Mouse (Mus musculus) brown adipose tissue, adult 24 weeks (tissue): ENCODE measurements around the gene Scd4. TPM values are rescaled to one million over a fixed set of nuclear protein-coding genes. Genes with fewer than 3 reads are reported as not detected.
"Not testable (repeated sequence)": the region's sequence is repeated elsewhere in the genome, so short reads cannot be mapped to it uniquely, and the experiment has no call there.

ENCODE experiments used
- H3K27ac ChIP-seq: fragments of 200-500 bp; replicated peaks from 2 replicates; pipeline ENCODE4 v1.5.1; 2012; ENCODE audit warnings: low read depth, mild to moderate bottlenecking, low read length
- H3K4me1 ChIP-seq: fragments of 200-500 bp; 2 replicates; pipeline ENCODE4 v1.6.1; 2012; ENCODE audit warnings: low read length, mixed read lengths; ENCODE audit not compliant: control insufficient read depth, insufficient read depth, insufficient read length
- H3K4me3 ChIP-seq: fragments of 200-500 bp; 2 replicates; pipeline ENCODE4 v1.5.1; 2012; ENCODE audit warnings: low read depth, mild to moderate bottlenecking, low read length, moderate library complexity; ENCODE audit not compliant: insufficient read depth
- polyA plus RNA-seq: library from polyadenylated mRNA; stranded (reverse); fragments of >200 nt; gene quantifications from 2 replicates; pipeline ENCODE4 v1.2.4, GENCODE M21; 2012; ENCODE audit not compliant: missing spikeins, insufficient read depth, insufficient read length

The Scd4 gene
- polyA plus RNA-seq, 1 experiment: 2.5 TPM

GRCm38 (mm10) chr19:44320316-44320715 lies 12.6 kb upstream of the Scd4 start:
- Histone ChIP-seq H3K4me3 (no peak overlapping the region), H3K27ac (no peak overlapping the region), H3K4me1 (no peaks in the 10 kb centered on the region)

GRCm38 (mm10) chr19:44321201-44321600 lies 11.7 kb upstream of the Scd4 start:
- Histone ChIP-seq H3K27ac (no peak overlapping the region), H3K4me3 (no peak overlapping the region), H3K4me1 (no peaks in the 10 kb centered on the region)

GRCm38 (mm10) chr19:44321631-44322030 lies 11.3 kb upstream of the Scd4 start:
- Histone ChIP-seq H3K4me1 (no peaks in the 10 kb centered on the region), H3K4me3 (no peak overlapping the region), H3K27ac (no peak overlapping the region)

- H3K27ac ChIP-seq: no peak overlapping the region
Measured at GRCm38 (mm10) chr19:44329566-44329965, 3.3 kb upstream of the Scd4 start.

GRCm38 (mm10) chr19:44331128-44331527 lies 1.8 kb upstream of the Scd4 start:
- not testable (repeated sequence) for H3K27ac ChIP-seq, H3K4me1 ChIP-seq, H3K4me3 ChIP-seq

More at GRCm38 (mm10) chr19:44329566-44329965, 3.3 kb upstream of the Scd4 start:
- Histone ChIP-seq H3K4me3 (no peak overlapping the region), H3K4me1 (no peaks in the 10 kb centered on the region)

GRCm38 (mm10) chr19:44331911-44332310 lies 981 bp upstream of the Scd4 start:
- Histone ChIP-seq H3K4me1 (no peaks in the 10 kb centered on the region), H3K27ac (no peak overlapping the region)

GRCm38 (mm10) chr19:44332326-44332725 lies 566 bp upstream of the Scd4 start:
- H3K4me3 ChIP-seq: no peak overlapping the region
- no peaks in the 10 kb centered on the region for H3K4me1 ChIP-seq
- no peak overlapping the region for H3K27ac ChIP-seq

More at GRCm38 (mm10) chr19:44331911-44332310, 981 bp upstream of the Scd4 start:
- H3K4me3 ChIP-seq: no peak overlapping the region

GRCm38 (mm10) chr19:44333991-44334390 lies 1.1 kb downstream of the Scd4 start:
- Histone ChIP-seq H3K4me3 (no peak overlapping the region), H3K27ac (no peak overlapping the region)

GRCm38 (mm10) chr19:44335876-44336662 lies 3.2 kb downstream of the Scd4 start:
- Histone ChIP-seq H3K27ac (no peak overlapping the region), H3K4me3 (no peak overlapping the region), H3K4me1 (no peaks in the 10 kb centered on the region)

More at GRCm38 (mm10) chr19:44333991-44334390, 1.1 kb downstream of the Scd4 start:
- no peaks in the 10 kb centered on the region for H3K4me1 ChIP-seq

GRCm38 (mm10) chr19:44349689-44350088 lies 16.8 kb downstream of the Scd4 start:
- no peak overlapping the region for H3K27ac ChIP-seq
- H3K4me3 ChIP-seq: no peak overlapping the region
- H3K4me1 ChIP-seq: no peaks in the 10 kb centered on the region

GRCm38 (mm10) chr19:44351756-44352155 lies 18.9 kb downstream of the Scd4 start:
- Histone ChIP-seq H3K4me3 (no peak overlapping the region), H3K4me1 (no peaks in the 10 kb centered on the region), H3K27ac (no peak overlapping the region)

- Histone ChIP-seq H3K4me3 (no peak overlapping the region), H3K27ac (no peak overlapping the region), H3K4me1 (no peaks in the 10 kb centered on the region)
Measured at GRCm38 (mm10) chr19:44358700-44359099, 25.8 kb downstream of the Scd4 start.

GRCm38 (mm10) chr19:44363529-44363928 lies 30.6 kb downstream of the Scd4 start:
- H3K4me1 ChIP-seq: no peaks in the 10 kb centered on the region
- no peak overlapping the region for H3K4me3 ChIP-seq
- H3K27ac ChIP-seq: no peak overlapping the region

- Histone ChIP-seq H3K4me3 (no peak overlapping the region), H3K27ac (no peak overlapping the region)
Measured at GRCm38 (mm10) chr19:44364029-44364428, 31.1 kb downstream of the Scd4 start.

GRCm38 (mm10) chr19:44365733-44366132 lies 32.8 kb downstream of the Scd4 start:
- H3K4me3 ChIP-seq: no peak overlapping the region
- no peak overlapping the region for H3K27ac ChIP-seq
- H3K4me1 ChIP-seq: no peaks in the 10 kb centered on the region

More at GRCm38 (mm10) chr19:44364029-44364428, 31.1 kb downstream of the Scd4 start:
- no peaks in the 10 kb centered on the region for H3K4me1 ChIP-seq

GRCm38 (mm10) chr19:44367076-44367475 lies 34.2 kb downstream of the Scd4 start:
- H3K4me3 ChIP-seq, H3K4me1 ChIP-seq, H3K27ac ChIP-seq: not testable (repeated sequence)
